Mouse (Mus musculus) neural tube, embryonic 11.5 days (tissue): ENCODE measurements around the gene Gm49378. TPM values are rescaled to one million over a fixed set of nuclear protein-coding genes. Genes with fewer than 3 reads are reported as not detected.

Experiments
- ATAC-seq: fragments of 200-750 bp; cut with Nextera tagmentation; 2 replicates; pipeline ENCODE4 v1.8.0; 2017; ENCODE audit warnings: moderate number of reproducible peaks, mild to moderate bottlenecking, moderate TSS enrichment, moderate library complexity; ENCODE audit not compliant: insufficient read depth, low FRiP score, low TSS enrichment
- DNase-seq: peaks from one replicate; pipeline ENCODE4 v3.0.0-alpha.2; 2015; ENCODE audit warnings: low spot score
- H3K27ac ChIP-seq: fragments of 300-500 bp; sonication (generic); 2 replicates; pipeline ENCODE4 v1.5.1; 2014; ENCODE audit warnings: low read depth, mild to moderate bottlenecking, low read length
- H3K27me3 ChIP-seq: fragments of 300-500 bp; sonication (generic); 2 replicates; pipeline ENCODE4 v1.6.1; 2014; ENCODE audit warnings: mild to moderate bottlenecking, low read length, mixed read lengths; ENCODE audit not compliant: control insufficient read depth, insufficient read depth
- H3K36me3 ChIP-seq: fragments of 300-500 bp; sonication (generic); 2 replicates; pipeline ENCODE4 v1.6.1; 2014; ENCODE audit warnings: mild to moderate bottlenecking, low read length, moderate library complexity, mixed read lengths; ENCODE audit not compliant: control insufficient read depth, insufficient read depth
- H3K4me1 ChIP-seq: fragments of 300-500 bp; sonication (generic); 2 replicates; pipeline ENCODE4 v1.6.1; 2014; ENCODE audit warnings: low read length, mixed read lengths; ENCODE audit not compliant: control insufficient read depth, insufficient read depth
- H3K4me2 ChIP-seq: fragments of 300-500 bp; sonication (generic); 2 replicates; pipeline ENCODE4 v1.6.1; 2014; ENCODE audit warnings: low read depth, mild to moderate bottlenecking, moderate library complexity
- H3K4me3 ChIP-seq: fragments of 300-500 bp; sonication (generic); 2 replicates; pipeline ENCODE4 v1.5.1; 2014; ENCODE audit warnings: low read depth, low read length
- H3K9ac ChIP-seq: fragments of 300-500 bp; sonication (generic); 2 replicates; pipeline ENCODE4 v1.6.1; 2014; ENCODE audit warnings: mild to moderate bottlenecking, low read length
- H3K9me3 ChIP-seq: fragments of 300-500 bp; sonication (generic); 2 replicates; pipeline ENCODE4 v1.6.1; 2016; ENCODE audit warnings: low read length; ENCODE audit not compliant: control insufficient read depth
- WGBS: fragments of 180-500 bp; shearing (Covaris S2); extraction: QIAGEN DNeasy Blood & Tissue Kit; methylation state at CpG from one replicate; pipeline ENCODE4 v1.1.7; 2014; 5-methylcytosine and 5-hydroxymethylcytosine counted together
- polyA plus RNA-seq: library from polyadenylated mRNA; unstranded; fragments of >200 nt; fragmentation: Nextera tagmentation; extraction: Ambion mirVana; gene quantifications from 2 replicates; pipeline ENCODE4 v1.2.1, GENCODE M21; 2014

The Gm49378 gene
- polyA plus RNA-seq, 1 experiment from 2014 or later = 1.6 TPM

DNA sequence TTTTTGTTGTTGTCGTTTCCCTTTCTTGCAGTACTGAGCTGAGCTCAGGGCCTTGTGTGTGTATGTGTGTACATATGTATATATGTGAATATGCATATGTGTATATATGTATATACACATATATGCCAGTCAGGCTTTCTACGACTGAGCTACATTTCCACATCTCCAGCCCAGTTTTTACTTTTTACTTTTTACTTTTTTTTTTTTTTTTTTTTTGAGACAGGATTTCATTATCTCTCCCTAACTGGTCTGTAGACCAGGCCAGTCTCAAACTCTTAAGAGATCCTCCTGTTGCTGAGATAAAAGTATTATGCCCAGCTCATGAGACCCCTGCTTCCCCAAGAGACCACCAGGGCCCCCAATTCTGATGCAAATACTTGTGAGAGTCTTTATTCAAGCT lies 20.9 kb downstream of the Gm49378 start:
- 93% methylated on average over 2 of the region's 2 CpGs for WGBS
- DNase-seq (no peak), ATAC-seq (no peak)
- no peaks in the 10 kb centered on the region for H3K9me3 ChIP-seq
- no peak overlapping the region for H3K27ac ChIP-seq
- no peaks in the 10 kb centered on the region for H3K27me3 ChIP-seq
- H3K4me2 ChIP-seq = no peak overlapping the region
- H3K36me3 ChIP-seq = no peaks in the 10 kb centered on the region
- H3K9ac ChIP-seq = no peak overlapping the region
- no peak overlapping the region for H3K4me3 ChIP-seq
- H3K4me1 ChIP-seq = no peaks in the 10 kb centered on the region; the same call in 1 of the 2 replicates

DNA sequence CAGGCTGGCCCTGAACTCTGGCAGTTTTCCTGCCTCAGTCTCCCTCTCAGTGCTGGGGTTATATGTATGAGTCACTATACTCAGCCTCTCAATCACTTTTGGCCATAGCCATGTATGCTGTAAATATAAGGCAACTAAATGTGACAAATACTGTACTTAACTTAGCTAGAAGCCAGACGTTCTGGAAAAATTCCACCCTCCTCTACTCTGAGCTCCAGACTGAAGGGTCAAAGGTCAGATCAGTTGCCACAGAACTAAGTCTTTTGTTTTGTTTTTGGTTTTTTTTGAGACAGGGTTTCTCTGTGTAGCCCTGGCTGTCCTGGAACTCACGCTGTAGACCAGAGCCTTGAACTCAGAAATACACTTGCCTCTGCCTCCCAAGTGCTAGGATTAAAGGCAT lies 21.8 kb downstream of the Gm49378 start:
- Histone ChIP-seq H3K9ac (no peak overlapping the region), H3K4me3 (no peak overlapping the region), H3K9me3 (no peaks in the 10 kb centered on the region), H3K36me3 (no peaks in the 10 kb centered on the region), H3K4me2 (no peak overlapping the region), H3K27me3 (no peaks in the 10 kb centered on the region), H3K27ac (no peak overlapping the region), H3K4me1 (no peaks in the 10 kb centered on the region; the same call in 1 of the 2 replicates)
- DNase-seq (no peak), ATAC-seq (no peak)
- 53% methylated on average over 2 of the region's 2 CpGs for WGBS

DNA sequence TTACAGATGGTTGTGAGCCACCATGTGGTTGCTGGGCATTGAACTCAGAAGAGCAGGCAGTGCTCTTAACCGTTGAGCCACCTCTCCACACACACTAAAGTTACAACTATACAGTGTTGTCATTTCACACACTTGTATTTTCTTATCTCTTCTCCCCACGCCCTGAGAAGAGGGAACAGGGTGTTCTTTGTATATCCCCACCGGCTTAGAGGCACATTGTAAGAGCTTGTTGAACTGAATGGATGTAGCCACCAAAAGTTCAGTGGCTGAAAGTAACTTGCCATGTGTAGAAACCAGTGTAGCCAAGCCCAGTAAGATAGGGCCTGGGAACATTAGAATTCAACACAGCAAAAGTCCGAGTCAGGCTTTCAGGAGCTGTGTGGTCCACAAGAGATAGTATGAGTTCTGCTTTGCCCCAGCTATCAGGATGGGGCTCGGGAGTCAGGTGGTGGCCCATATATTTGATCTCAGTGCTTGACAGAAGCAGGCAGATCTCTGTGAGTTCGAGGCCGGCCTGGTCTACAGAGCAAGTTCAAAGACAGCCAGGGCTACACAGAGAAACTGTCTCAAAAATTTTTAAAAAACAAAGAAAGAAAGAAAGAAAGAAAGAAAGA lies 23.0 kb downstream of the Gm49378 start:
- no peak for ATAC-seq
- H3K27me3 ChIP-seq = no peaks in the 10 kb centered on the region
- H3K4me3 ChIP-seq = no peak overlapping the region
- H3K4me1 ChIP-seq = no peaks in the 10 kb centered on the region; the same call in 1 of the 2 replicates
- no peak overlapping the region for H3K9ac ChIP-seq
- no peaks in the 10 kb centered on the region for H3K9me3 ChIP-seq
- no peak overlapping the region for H3K27ac ChIP-seq
- WGBS = 78% methylated on average over 7 of the region's 7 CpGs
- H3K36me3 ChIP-seq = no peaks in the 10 kb centered on the region
- no peak for DNase-seq
- H3K4me2 ChIP-seq = no peak overlapping the region

DNA sequence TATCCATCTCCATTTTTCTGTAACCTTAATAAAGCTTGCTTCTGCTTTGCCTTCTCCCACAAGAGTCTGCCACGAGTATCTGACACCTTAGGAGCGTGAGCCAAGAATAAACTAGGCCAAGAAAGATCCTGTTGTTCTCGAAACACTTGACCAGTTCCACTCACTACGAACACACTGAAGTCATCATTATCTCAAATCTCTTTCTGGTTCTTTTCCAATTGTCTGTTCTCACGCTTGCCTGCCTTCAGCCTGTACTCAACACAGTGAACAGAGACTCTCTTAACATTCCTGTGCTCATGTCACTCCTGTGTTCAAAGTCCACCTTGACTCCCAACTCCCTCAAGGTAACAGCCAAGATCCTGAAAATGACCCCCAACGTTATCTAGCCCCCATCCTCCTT lies 24.3 kb downstream of the Gm49378 start:
- Histone ChIP-seq H3K36me3 (peaks cover under 1% of the 10 kb centered on the region; the same call in 1 of the 2 replicates), H3K4me2 (no peak overlapping the region), H3K9ac (no peak overlapping the region), H3K4me3 (no peak overlapping the region), H3K9me3 (no peaks in the 10 kb centered on the region), H3K27me3 (no peaks in the 10 kb centered on the region), H3K4me1 (no peaks in the 10 kb centered on the region), H3K27ac (no peak overlapping the region)
- DNase-seq (no peak), ATAC-seq (no peak)
- WGBS = 82% methylated on average over 6 of the region's 6 CpGs

DNA sequence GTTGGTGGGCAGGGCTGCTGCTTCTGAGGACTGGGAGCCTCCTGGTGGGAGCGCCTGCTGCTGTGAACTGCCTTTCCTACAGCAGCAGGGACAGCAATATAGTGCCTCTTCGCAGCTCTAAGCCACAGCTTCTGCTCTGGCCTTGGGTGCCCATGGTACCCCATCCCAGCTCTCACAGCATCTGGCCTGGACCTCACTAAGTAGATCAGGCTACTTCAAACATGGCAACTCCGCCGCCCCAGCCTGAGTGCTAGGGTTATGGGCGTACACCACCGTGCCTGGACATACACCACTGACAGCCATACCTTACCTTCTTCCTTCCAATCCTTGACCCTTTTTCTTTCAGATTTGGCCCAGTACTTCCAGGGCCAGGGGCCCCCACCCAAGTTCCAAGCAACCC lies 29.4 kb downstream of the Gm49378 start:
- H3K9me3 ChIP-seq = no peaks in the 10 kb centered on the region
- H3K27me3 ChIP-seq = no peaks in the 10 kb centered on the region
- no peak overlapping the region for H3K27ac ChIP-seq
- no peaks in the 10 kb centered on the region for H3K4me1 ChIP-seq
- peaks cover 5% of the 10 kb centered on the region; the same call in 1 of the 2 replicates for H3K36me3 ChIP-seq
- no peak for DNase-seq
- no peak overlapping the region for H3K4me3 ChIP-seq
- ATAC-seq = no peak
- no peak overlapping the region for H3K9ac ChIP-seq
- WGBS = 94% methylated on average over 6 of the region's 6 CpGs
- H3K4me2 ChIP-seq = no peak overlapping the region

DNA sequence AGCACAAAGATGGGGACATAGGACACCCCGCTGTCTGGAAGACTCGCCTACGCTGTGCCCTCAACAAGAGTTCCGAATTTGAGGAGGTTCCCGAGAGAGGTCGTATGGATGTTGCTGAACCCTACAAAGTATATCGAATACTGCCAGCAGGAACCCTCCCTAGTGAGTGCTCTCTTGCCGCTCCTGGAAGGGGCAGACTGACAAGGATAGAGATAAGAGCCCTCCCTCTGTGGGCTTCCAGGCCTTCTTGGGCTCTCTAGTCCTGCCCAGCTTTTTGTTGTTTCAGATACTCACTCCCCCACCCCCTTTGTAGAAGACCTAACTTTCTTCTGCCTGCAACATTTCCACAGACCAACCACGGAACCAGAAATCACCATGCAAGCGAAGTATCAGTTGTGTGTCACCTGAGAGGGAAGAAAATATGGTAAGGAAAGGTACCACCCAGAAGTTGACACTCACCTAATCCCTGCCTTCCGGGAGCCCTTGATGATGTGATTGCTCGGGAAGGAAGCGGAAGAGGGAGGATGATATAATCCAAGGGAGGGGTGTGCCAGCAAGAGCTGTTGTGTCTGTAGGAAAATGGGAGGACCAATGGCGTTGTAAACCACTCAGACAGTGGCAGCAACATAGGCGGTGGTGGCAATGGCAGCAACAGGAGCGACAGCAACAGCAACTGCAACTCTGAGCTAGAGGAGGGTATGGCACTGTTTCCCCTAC lies 31.8 kb downstream of the Gm49378 start:
- ATAC-seq = no peak
- Histone ChIP-seq H3K36me3 (peaks cover 12% of the 10 kb centered on the region), H3K9ac (no peak overlapping the region)

DNA sequence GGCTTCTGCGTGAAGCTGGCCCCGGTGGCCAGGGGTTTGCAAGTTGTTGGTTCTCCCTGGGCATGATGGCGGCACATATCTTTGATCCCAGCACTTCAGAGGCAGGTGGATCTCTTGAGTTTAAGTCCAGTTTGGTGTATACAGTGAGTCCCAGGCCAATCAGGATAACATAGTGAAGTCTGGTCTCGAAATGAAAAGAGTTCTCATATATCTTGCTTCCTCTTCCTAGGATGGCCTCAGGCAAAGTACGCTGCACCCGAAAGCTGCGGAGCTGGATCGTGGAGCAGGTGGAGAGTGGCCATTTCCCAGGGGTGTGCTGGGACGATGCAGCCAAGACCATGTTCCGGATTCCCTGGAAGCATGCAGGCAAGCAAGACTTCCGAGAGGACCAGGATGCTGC lies 32.9 kb downstream of the Gm49378 start:
- Histone ChIP-seq H3K36me3 (peaks cover 12% of the 10 kb centered on the region), H3K4me2 (no peak overlapping the region)

More for the DNA sequence above, 31.8 kb downstream of the Gm49378 start:
- Histone ChIP-seq H3K27me3 (no peaks in the 10 kb centered on the region), H3K4me3 (no peak overlapping the region), H3K9me3 (no peaks in the 10 kb centered on the region), H3K27ac (no peak overlapping the region), H3K4me2 (no peak overlapping the region), H3K4me1 (no peaks in the 10 kb centered on the region)
- no peak for DNase-seq
- 93% methylated on average over 16 of the region's 16 CpGs for WGBS

DNA sequence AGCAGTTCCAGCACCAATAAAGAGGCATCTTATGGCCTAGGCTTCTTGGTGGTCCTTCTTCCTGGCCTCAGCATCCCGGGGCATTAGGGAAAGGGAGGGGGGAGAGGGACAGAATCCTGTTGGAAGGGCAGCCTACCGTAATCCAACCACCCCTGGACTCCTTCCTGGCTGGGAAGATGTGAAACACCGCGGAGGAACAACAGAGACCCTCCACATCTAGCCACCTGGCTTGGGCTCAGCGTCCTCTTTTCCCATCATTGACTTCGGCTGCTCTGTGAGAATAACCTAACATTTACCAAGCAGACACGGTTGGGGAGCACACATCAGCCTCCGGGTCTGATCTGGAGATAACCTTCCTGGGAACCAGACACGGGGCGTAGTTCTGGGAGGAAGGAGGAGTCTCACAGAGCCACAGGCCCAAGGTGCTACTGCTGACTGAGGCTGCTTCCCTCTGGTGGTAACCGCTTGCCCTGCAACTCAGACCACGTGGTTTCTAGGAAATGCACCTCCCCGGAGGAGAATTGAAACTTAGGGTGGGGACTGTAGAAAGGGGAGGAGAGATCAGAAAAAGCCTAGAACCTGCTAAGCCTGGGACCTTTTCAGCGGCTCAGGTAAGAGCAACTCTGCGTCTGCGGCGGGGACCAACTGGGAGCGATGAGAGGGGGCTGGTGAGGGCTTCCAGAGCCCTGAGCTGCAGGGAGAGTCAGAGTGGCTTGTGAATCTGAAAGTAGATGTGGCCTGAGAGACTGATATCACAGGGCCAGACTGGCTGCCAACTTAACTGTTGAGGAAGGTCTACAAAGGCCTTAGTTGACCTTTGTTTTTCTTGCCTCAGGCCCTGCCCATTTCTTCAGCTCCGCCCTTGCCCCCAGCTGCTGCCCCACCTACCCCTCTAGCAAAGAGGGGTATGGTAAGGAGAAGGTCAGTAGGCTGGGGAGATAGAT lies 33.8 kb downstream of the Gm49378 start:
- ATAC-seq = peak; percentile 79; the same call in 1 of the 2 replicates
- DNase-seq = peak; percentile 81
- H3K36me3 ChIP-seq = peaks cover 15% of the 10 kb centered on the region

More for the DNA sequence above, 32.9 kb downstream of the Gm49378 start:
- WGBS = 94% methylated on average over 11 of the region's 11 CpGs
- Histone ChIP-seq H3K4me3 (no peak overlapping the region), H3K4me1 (no peaks in the 10 kb centered on the region), H3K9me3 (no peaks in the 10 kb centered on the region), H3K27me3 (no peaks in the 10 kb centered on the region), H3K9ac (no peak overlapping the region), H3K27ac (no peak overlapping the region)
- no peak for ATAC-seq
- no peak for DNase-seq

More for the DNA sequence above, 33.8 kb downstream of the Gm49378 start:
- H3K9ac ChIP-seq = no peak overlapping the region
- H3K27me3 ChIP-seq = no peaks in the 10 kb centered on the region
- no peaks in the 10 kb centered on the region for H3K9me3 ChIP-seq
- no peaks in the 10 kb centered on the region for H3K4me1 ChIP-seq
- H3K4me3 ChIP-seq = no peak overlapping the region
- H3K27ac ChIP-seq = no peak overlapping the region
- peak overlapping the region; percentile 13; the same call in 1 of the 2 replicates for H3K4me2 ChIP-seq
- 25% methylated on average over 19 of the region's 19 CpGs for WGBS
